Mouse (Mus musculus) lung, postnatal 0 days (tissue): ENCODE measurements at regions not wholly inside any gene's neighbourhood (a gene's known extent, or its start where the extent isn't known, plus 50 kb on each side); places are given as distances from the start of the nearest gene placed in this dataset.

Experiments
- ATAC-seq: fragments of 200-750 bp; cut with Nextera tagmentation; 2 replicates; pipeline ENCODE4 v1.8.0; 2017; ENCODE audit warnings: moderate library complexity
- DNase-seq: peaks from one replicate; pipeline ENCODE4 v3.0.0-alpha.2; 2016; ENCODE audit warnings: low spot score
- H3K27ac ChIP-seq: fragments of 300-500 bp; sonication (generic); 2 replicates; pipeline ENCODE4 v1.5.1; 2014; ENCODE audit warnings: antibody characterized with exemption, mild to moderate bottlenecking, low read length, mixed read lengths
- H3K27me3 ChIP-seq: fragments of 300-500 bp; sonication (generic); replicated peaks from 2 replicates; pipeline ENCODE4 v1.6.1; 2014; ENCODE audit warnings: low read length, mixed read lengths; ENCODE audit not compliant: insufficient read depth
- H3K36me3 ChIP-seq: fragments of 300-500 bp; sonication (generic); 2 replicates; pipeline ENCODE4 v1.6.1; 2014; ENCODE audit warnings: low read length, mixed read lengths; ENCODE audit not compliant: insufficient read depth
- H3K4me1 ChIP-seq: fragments of 300-500 bp; sonication (generic); 2 replicates; pipeline ENCODE4 v1.6.1; 2014; ENCODE audit warnings: antibody characterized with exemption, low read depth, low read length, mixed read lengths; ENCODE audit not compliant: insufficient read depth
- H3K4me2 ChIP-seq: fragments of 300-500 bp; sonication (generic); replicated peaks from 2 replicates; pipeline ENCODE4 v1.6.1; 2014; ENCODE audit warnings: low read depth, mild to moderate bottlenecking, low read length, moderate library complexity, mixed read lengths
- H3K4me3 ChIP-seq: fragments of 300-500 bp; sonication (generic); 2 replicates; pipeline ENCODE4 v1.5.1; 2014; ENCODE audit warnings: low read depth, low read length
- H3K9ac ChIP-seq: fragments of 300-500 bp; sonication (generic); replicated peaks from 2 replicates; pipeline ENCODE4 v1.6.1; 2014; ENCODE audit warnings: low read depth, mild to moderate bottlenecking
- H3K9me3 ChIP-seq: fragments of 300-500 bp; sonication (generic); 2 replicates; pipeline ENCODE4 v1.6.1; 2016; ENCODE audit warnings: low read length, mixed read lengths
- CTCF ChIP-seq: IDR thresholded peaks from 2 replicates; pipeline ENCODE4 v1.5.1; 2016; ENCODE audit warnings: antibody characterized with exemption, mild to moderate bottlenecking
- EP300 ChIP-seq: IDR thresholded peaks from 2 replicates; pipeline ENCODE4 v1.6.1; 2016; ENCODE audit warnings: antibody characterized with exemption, mild to moderate bottlenecking, control low read depth
- WGBS: fragments of 180-500 bp; shearing (Covaris S2); extraction: QIAGEN DNeasy Blood & Tissue Kit; methylation state at CpG from one replicate; pipeline ENCODE4 v1.1.7; 2014; 5-methylcytosine and 5-hydroxymethylcytosine counted together

DNA sequence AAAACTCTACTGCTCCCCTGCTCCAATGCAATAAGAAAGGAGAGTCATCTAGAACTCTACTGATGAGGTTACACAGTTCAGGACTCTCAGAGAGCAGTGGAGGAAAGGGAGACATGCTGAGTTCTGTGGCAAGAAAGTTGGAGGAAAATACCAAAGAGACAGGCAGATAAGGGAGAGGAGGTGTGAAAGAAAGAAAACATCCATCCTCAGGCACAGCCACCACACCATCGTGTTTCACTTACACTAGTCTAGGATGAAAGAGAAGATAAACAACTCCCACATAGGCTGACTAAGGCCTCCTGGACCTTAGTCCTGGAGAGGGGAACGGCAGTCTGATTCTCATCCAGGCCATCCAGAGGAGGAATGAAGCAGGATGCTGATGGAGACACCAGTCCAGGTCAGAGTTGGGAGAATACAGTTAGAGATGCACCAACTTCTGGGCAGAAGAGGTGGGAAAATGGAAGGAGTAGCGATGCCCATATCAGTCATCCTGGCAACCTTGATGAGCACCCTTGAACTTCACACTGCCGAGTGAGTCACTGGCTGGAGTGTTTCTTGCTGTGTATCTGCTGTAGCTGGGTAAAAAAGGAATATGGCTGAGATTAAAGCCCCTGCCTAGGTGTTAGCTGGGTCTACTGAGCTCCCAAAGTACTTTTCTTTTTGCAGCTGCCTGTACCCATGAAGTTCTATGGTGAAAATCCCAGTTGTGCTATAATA lies 91.9 kb downstream of the Rdh14 start:
- Histone ChIP-seq H3K36me3 (no peaks in the 10 kb centered on the region), H3K27me3 (no peaks in the 10 kb centered on the region), H3K4me2 (no peak overlapping the region), H3K4me3 (no peak overlapping the region), H3K27ac (no peak overlapping the region), H3K4me1 (no peaks in the 10 kb centered on the region), H3K9ac (no peak overlapping the region), H3K9me3 (no peaks in the 10 kb centered on the region)
- peak; percentile 75 for ATAC-seq
- 52% methylated on average over 4 of the region's 4 CpGs for WGBS
- TF ChIP-seq EP300 (peak; percentile 46; the same call in 1 of the 2 replicates), CTCF (no peak)
- DNase-seq: peak; percentile 62

DNA sequence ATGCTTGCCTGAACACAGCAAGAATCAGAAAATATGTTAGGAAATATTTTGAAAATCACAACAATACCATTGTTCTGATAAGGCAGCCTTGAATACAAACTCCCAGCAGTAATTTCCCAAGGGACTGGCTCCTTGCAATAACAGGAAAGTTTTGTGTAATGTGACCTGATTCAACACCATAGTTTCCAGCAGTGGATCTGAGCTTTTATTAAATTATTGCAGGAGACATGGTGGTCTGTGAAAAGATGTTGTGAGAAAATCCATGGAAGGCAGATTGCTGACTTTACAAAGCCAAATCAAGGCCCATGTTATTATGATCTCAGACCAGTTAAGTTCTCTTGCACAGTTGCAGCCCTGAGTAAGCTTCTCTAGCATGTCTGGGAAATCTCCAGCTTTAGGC lies 116.1 kb downstream of the Rdh14 start:
- Histone ChIP-seq H3K4me3 (no peak overlapping the region), H3K4me2 (no peak overlapping the region), H3K27ac (no peak overlapping the region), H3K9me3 (no peaks in the 10 kb centered on the region), H3K9ac (no peak overlapping the region), H3K36me3 (no peaks in the 10 kb centered on the region), H3K4me1 (no peaks in the 10 kb centered on the region), H3K27me3 (no peaks in the 10 kb centered on the region)
- DNase-seq (no peak), ATAC-seq (no peak)
- TF ChIP-seq EP300 (no peak), CTCF (no peak)

DNA sequence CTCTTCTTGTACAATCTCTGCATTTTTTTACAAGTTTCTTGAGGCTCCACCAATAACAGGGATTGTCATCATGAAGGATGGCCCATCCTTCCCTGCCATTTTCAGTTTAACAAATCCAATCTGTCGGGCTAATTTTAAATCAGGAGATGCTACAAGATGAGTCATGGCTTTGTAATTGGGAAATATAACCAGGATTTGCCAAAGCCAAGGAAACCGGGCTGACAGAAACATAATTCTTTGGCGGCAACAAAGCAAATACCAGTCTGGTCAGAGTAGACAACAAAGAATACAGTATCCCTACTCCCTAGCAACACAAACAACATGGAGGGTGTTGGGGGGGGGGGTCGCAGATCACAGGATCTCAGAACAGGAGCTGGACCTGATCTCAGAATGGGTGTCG lies 123.0 kb downstream of the Rdh14 start:
- DNase-seq: peak; percentile 63
- ATAC-seq: peak; percentile 32; the same call in 1 of the 2 replicates
- H3K9ac ChIP-seq: no peak overlapping the region
- H3K36me3 ChIP-seq: no peaks in the 10 kb centered on the region
- H3K9me3 ChIP-seq: no peaks in the 10 kb centered on the region
- no peak overlapping the region for H3K4me2 ChIP-seq
- no peaks in the 10 kb centered on the region for H3K27me3 ChIP-seq
- no peaks in the 10 kb centered on the region for H3K4me1 ChIP-seq
- 66% methylated on average over 5 of the region's 5 CpGs for WGBS
- no peak overlapping the region for H3K4me3 ChIP-seq
- no peak overlapping the region for H3K27ac ChIP-seq
- TF ChIP-seq EP300: no peak
- TF ChIP-seq CTCF: no peak

DNA sequence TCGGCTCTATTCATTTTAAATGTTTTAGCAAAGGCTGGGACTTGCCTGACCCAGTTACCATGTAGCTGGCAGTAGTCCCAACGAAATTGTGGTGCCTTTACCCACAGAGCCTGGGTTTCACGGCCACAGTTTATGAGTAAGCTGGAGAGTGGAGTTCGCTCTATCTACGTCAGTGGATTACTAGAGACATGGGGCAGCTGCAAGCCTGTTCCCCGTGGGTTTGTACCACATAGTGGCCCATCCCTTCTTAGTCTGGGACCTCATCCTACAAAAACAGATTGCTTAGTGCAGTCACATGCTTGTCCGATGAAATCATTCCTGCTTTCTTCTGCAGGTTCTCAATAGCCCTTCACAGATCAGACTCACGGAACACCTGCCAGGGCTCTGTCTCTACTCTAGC lies 123.7 kb downstream of the Rdh14 start:
- ATAC-seq (no peak; the same call in 1 of the 2 replicates), DNase-seq (no peak)
- no peaks in the 10 kb centered on the region for H3K9me3 ChIP-seq
- H3K4me1 ChIP-seq: no peaks in the 10 kb centered on the region
- no peak overlapping the region for H3K4me2 ChIP-seq
- H3K27me3 ChIP-seq: no peaks in the 10 kb centered on the region
- no peaks in the 10 kb centered on the region for H3K36me3 ChIP-seq
- no peak overlapping the region for H3K9ac ChIP-seq
- H3K27ac ChIP-seq: no peak overlapping the region
- no peak overlapping the region for H3K4me3 ChIP-seq
- WGBS: 80% methylated on average over 8 of the region's 8 CpGs
- TF ChIP-seq CTCF (no peak), EP300 (no peak)

DNA sequence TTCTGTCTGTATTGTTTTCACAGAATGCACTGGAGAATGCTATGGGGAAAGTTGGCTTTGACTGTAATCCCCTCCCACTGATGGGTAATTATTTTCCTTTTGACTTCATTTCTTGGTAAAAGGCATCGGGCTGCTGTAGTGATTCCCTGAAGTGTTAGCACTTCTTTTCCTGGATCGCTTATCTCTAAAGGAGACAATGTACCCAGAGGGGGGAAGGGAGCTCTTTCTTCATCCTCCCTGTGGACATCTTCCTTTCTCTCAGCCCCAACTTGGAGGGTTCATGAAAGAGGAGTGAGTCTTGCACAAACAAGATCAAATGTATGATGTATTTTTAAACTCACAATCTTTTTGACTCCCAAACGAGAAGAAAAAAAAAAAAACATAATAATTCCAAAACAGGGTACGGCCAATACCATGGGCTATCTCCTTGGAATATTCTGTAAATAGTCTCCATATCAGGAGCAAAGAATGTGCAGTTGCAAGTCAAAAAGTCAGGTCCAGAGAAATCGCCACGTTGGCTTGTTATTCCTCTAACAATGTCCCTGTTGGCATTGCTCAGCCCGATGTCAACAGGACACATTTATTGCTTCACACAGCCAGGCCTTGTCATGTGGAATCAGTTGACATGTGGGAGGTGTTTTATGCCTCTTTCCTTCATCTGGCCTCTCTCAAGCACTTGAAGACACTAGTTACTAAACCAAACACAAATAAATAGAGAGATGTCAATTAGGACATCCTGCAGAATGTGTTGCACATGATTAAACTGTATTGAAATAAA lies 134.1 kb downstream of the Rdh14 start:
- Histone ChIP-seq H3K9me3 (no peaks in the 10 kb centered on the region), H3K9ac (no peak overlapping the region), H3K4me3 (no peak overlapping the region), H3K27ac (no peak overlapping the region; the same call in 1 of the 2 replicates), H3K36me3 (no peaks in the 10 kb centered on the region), H3K4me2 (no peak overlapping the region), H3K27me3 (no peaks in the 10 kb centered on the region), H3K4me1 (no peaks in the 10 kb centered on the region)
- ATAC-seq (peak; percentile 76), DNase-seq (peak; percentile 85)
- TF ChIP-seq CTCF (no peak), EP300 (peak; percentile 25; the same call in 1 of the 2 replicates)
- 35% methylated on average over 7 of the region's 7 CpGs for WGBS

DNA sequence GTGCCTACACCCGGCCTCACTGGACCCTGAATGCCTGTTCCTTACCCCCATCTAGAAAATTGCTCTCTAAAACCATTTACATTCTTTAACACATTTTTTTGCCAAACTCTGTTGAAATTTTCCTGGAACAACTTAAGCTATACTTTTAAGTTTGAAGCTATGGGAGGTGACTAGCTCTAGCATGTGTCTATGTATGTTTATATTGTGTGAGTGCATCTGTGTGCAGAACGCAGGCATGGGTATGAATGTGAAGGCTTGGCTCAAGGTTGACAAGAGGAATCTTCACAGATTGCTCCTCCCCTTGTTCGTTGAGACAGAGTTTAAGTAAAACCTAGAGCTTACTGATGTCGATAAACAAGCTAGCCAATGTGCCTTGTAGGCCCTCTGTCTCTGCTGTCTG lies 135.4 kb downstream of the Rdh14 start:
- Histone ChIP-seq H3K27me3 (no peaks in the 10 kb centered on the region), H3K4me1 (no peaks in the 10 kb centered on the region), H3K36me3 (no peaks in the 10 kb centered on the region), H3K27ac (no peak overlapping the region), H3K9ac (no peak overlapping the region), H3K9me3 (no peaks in the 10 kb centered on the region), H3K4me2 (no peak overlapping the region), H3K4me3 (no peak overlapping the region)
- peak; percentile 59 for ATAC-seq
- TF ChIP-seq CTCF: no peak
- peak; percentile 72 for TF ChIP-seq EP300
- WGBS: 54% methylated on average over 4 of the region's 4 CpGs
- DNase-seq: peak; percentile 71
